Mouse (Mus musculus): Measurements from ENCODE around the gene Slc28a1.
"Not testable (repeated sequence)": the region's sequence is repeated elsewhere in the genome, so short reads cannot be mapped to it uniquely, and the experiment has no call there.

The Slc28a1 gene

GRCm38 (mm10) chr7:81125215-81126175 is 10.9 kb downstream of the Slc28a1 start:
- no peak for DNase-seq

DNA sequence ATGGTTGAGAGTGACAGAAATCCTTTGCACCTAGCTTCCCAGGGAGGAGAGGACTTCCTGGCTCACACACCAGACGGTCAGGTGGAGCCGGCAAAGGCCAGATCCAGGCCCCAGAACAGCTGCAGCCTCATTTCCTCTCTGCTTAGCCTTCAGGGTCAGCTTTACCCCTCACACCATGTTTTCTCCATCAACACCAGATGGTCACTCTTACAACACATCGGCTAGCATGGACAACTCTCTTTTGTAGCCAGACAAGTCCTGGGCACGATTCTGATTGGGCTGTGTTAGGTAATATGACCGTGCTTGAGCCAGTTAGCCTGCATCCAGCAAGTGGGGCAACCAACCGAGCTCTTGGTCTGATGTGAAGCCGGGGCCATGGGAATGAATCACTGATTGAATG is 17.3 kb downstream of the Slc28a1 start:
- no peak for DNase-seq

GRCm38 (mm10) chr7:81132851-81133279 is 18.3 kb downstream of the Slc28a1 start:
- no peak for DNase-seq

- no peak for DNase-seq
Measured at GRCm38 (mm10) chr7:81133416-81133815, 18.8 kb downstream of the Slc28a1 start.

DNA sequence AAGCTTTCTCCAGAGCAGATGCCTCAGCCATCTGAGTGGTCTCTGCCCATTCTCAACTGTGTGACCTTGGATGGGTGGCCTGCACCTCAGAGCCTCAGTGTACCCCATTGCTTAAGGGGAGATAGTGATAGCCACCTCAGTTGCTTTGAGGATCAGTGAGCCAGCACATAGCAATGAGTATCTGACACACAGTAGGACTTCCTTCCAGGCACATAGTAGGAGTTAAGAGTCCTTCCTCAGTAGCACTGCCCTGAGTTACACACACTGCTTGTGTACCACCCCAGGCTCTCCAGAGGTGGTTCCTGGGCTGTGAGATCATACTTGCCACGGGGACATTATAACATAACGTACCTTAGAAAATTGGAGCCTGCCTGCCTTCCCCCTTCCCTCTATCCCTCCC is 19.3 kb downstream of the Slc28a1 start:
- DNase-seq, result no peak

GRCm38 (mm10) chr7:81134614-81135067 is 20.0 kb downstream of the Slc28a1 start:
- DNase-seq, result peak; percentile 55

GRCm38 (mm10) chr7:81137292-81137691 is 22.7 kb downstream of the Slc28a1 start:
- no peak for DNase-seq

- no peak for DNase-seq
Measured at GRCm38 (mm10) chr7:81139100-81139499, 24.5 kb downstream of the Slc28a1 start.

- no peak for DNase-seq
Measured at GRCm38 (mm10) chr7:81139671-81140404, 25.2 kb downstream of the Slc28a1 start.

DNA sequence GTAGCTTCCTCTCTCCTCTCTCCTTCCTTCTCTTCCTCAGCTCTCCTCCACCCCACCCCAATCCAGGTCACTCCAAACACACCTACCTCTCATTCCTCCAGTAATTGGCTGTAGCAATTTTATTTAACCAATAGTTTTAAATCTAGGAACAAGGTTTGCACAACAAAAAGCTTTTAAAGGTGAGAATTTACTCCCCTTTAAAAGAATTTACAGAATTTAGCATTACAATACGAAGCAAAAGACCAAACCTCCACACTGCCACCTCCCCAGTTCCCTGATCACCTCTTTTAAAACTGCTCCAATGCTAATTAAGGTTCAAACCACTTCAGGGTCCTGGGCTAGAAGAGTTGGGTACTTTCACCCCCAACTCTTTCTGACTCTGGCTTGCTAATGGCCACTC is 26.9 kb downstream of the Slc28a1 start:
- DNase-seq, result no peak

GRCm38 (mm10) chr7:81143056-81143455 is 28.5 kb downstream of the Slc28a1 start:
- not testable (repeated sequence) for DNase-seq

DNA sequence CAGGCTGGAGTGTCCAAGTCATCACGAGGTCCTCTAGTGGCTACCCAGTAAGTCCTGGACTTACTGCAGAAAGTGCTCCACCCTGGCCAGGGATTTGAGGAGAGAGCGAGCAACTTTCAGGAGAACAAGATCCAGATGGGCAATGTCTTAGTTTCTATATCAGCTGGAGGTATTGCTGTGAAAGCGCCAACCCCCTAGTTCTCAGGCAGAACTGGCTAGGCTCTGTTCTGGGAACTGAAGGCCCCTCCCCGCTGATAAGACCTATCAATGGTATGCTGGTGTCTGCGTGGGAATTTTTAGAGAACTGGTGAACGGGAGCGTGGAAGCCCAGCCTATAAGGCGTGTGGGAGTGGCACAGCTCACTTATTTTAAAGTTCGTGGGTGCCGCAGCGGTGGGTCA is 35.2 kb downstream of the Slc28a1 start:
- DNase-seq, result no peak

DNA sequence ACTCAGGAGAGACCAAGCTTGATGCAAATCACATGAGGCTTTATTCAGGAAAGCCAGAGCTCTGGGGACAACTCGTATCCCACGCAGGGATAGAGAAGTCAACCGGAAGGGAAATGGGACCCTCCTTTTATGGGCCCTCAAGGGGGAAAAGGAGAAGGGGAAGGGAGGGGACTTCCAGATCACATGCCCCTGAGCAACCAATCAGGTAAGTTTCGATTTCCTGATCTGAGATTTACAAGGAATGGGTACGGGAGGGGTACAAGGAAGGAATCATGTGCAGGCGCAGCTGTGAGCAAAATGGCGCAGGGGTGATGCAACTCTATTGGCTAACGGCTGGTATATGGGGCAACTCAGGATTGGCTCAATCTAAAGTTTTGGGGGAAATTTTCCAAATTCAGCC is 36.6 kb downstream of the Slc28a1 start:
- DNase-seq, result no peak

- DNase-seq, result no peak
Measured at GRCm38 (mm10) chr7:81152306-81152705, 37.7 kb downstream of the Slc28a1 start.

DNA sequence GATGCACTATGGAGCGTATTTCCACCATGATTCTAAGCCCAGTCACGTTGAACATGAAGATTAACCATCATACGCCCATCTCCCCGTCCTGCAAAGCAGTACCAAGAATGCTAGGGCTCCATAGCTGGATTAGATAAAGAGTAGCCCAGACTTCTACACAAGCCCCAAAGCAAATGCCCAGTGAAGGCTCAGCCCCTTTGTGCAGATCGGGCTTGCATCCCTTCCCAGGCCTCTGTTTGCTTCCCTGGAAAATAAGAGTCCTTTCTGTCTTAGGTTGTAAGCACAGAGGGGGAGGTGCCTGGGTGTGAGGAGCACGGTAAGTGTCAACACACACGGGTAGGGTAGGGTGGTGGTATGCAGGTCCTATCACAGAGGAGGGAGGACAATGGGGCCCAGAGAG is 38.2 kb downstream of the Slc28a1 start:
- DNase-seq, result no peak

- DNase-seq, result no peak
Measured at GRCm38 (mm10) chr7:81153327-81153726, 38.7 kb downstream of the Slc28a1 start.

GRCm38 (mm10) chr7:81154244-81154643 is 39.6 kb downstream of the Slc28a1 start:
- DNase-seq, result not testable (repeated sequence)

- no peak for DNase-seq
Measured at GRCm38 (mm10) chr7:81154960-81155359, 40.4 kb downstream of the Slc28a1 start.

DNA sequence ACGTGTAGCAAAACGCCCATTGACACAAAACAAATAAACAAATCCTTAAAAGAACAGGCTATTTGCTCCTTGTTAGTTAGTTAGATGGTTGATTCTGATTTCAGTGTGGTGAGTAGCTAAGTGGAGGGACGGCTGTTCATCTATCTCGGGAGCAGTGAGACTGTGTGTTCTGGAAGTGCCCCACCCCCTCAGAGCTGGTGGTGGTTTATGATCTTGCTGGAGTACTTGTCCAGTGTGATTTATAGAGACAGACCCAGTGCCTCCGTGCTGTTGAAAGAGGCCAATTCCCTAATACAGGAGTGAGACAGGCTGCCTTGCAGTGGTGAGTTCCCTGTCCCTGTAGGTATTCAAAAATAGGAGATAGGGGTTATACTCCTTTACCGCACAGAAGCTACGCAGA is 44.3 kb downstream of the Slc28a1 start:
- DNase-seq, result no peak

DNA sequence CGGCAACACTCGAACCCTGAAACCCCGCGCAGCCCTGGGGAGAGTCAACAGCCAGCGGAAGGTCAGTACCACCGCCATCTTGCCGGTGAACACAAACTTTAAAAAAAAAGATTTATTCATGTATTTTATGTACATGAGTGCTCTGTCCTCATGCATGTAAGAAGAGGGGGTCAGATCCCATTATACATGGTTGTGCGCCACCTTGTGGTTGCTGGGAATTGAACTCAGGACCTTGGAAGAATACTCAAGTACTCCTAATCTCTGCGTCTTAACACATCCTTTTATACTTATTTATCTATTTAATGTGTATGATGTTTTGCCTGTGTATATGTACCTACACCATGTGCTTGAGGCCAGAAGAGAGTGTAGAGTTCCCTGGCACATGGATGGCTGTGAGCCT is 47.1 kb downstream of the Slc28a1 start:
- no peak for DNase-seq

- DNase-seq, result peak; percentile 67
Measured at GRCm38 (mm10) chr7:81162345-81162744, 47.7 kb downstream of the Slc28a1 start.

DNA sequence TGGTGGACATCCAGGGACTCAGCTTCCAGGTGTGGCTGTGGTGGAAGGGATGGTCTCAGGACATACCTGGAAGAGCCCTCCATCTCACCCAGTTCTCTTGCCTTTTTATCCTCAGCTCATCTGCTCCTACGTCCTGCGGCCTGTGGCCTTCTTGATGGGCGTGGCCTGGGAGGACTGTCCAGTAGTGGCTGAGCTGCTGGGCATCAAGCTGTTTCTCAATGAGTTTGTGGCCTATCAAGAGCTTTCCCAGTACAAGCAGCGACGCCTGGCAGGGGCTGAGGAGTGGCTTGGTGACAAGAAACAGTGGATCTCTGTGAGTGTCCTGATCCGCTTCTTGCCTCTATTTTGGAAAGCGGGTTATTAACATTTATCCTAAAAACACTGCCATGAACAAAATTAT is 49.8 kb downstream of the Slc28a1 start:
- no peak for DNase-seq

GRCm38 (mm10) chr7:81167124-81167523 is 52.5 kb downstream of the Slc28a1 start:
- DNase-seq, result peak; percentile 13

GRCm38 (mm10) chr7:81169351-81169750 is 54.8 kb downstream of the Slc28a1 start:
- no peak for DNase-seq
